Mouse (Mus musculus) CD4-positive, CD25-positive, alpha-beta regulatory T cell, adult 4 months (primary cell): ENCODE measurements around the gene Abhd2. TPM values are rescaled to one million over a fixed set of nuclear protein-coding genes. Genes with fewer than 3 reads are reported as not detected.
A peak's percentile ranks its signal among the peaks of the same experiment; 100 is the strongest.

Experiments
- ATAC-seq: one replicate; pipeline ENCODE4 v1.8.0; 2017
- polyA plus RNA-seq, 2 experiments: library from polyadenylated mRNA; unstranded; fragments of 100-300 nt; shearing (Covaris generic); gene quantifications; one replicate each; pipeline ENCODE4 v1.2.1; 2017

Abhd2 gene
- polyA plus RNA-seq, 2 experiments from 2014 or later, result 14.8 to 25.8 TPM

DNA sequence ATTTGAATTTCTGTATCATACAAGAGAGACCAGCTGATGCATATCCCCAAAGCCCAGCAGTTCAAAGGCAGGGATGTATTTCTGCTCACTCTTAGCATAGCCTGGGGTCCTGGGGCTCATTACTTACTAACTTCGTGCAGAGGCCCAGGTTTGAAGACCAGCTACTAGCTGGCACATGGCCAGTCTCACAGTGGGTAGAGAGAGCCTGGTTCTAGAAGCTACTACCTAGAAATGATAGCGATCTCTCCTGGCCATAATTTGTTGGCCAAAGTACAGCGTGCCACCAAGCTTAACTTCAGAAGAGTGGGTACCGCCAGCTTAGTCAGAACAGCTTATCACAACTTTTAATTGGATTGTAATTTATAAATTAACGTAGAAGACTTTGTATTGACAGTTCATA, 55.8 kb downstream of the Abhd2 start:
- no peak for ATAC-seq

DNA sequence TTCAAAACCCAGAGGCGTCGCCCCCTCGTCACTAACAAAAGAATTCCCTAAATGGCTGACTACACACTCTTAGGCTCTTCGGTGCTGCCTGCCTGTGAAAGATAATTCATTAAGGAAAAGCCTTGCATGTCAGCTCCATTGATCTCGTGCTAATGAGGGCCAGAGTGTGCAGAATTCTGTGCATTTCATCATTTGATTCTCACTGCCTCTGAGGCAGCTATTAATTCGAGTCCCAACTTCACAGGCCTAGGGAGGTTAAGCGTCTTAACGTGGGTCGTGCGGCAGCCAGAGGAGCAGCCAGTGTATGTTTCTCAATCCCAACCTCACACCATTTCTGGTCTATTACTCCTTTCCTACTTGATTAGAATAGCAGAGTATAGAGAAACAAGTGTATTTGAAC, 58.2 kb downstream of the Abhd2 start:
- ATAC-seq, result no peak

DNA sequence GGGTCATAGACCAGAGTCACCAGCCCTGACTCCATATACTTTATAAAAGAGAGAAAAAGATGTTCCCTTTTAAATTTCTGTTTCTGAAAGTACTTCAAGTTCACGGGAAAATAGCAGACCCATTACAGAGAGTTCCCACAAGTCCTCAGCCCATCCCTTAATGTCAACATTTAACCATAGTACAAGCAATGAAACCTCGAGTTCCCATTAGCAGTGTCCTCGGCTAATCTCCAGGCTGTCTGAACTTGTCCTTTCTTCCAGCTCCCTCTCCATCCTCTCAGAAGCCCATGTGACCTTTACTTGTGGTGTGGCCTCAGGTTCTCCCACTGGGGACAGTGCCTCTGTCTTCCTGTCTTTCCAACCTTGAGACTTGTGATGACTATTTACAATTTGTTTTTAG, 60.4 kb downstream of the Abhd2 start:
- no peak for ATAC-seq

DNA sequence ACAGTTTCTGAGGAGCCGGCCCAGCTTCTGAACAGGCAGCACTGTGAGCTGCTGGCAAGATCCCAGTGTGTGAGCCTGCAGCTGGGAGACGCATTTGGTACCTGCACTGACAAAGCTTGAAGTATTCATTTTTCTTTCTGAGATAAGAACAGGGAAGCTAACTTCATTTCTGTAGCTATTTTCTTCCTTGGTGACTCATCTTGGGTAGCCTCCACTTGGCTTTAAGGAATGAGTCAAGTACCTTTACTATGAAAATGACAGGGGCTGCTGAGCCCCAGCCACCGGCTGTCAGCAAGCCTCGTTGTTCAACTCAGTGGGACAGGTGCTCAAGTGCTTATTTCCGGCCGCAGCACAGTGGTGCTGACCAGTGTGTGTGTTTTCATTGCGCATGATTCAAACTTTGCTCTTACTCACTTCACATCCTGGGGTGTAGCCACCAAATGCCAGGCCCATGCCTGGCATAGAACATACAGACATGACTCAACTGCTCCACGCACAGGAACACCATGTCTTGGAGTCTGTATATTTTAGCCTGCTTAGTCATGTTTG, 63.4 kb downstream of the Abhd2 start:
- no peak for ATAC-seq

DNA sequence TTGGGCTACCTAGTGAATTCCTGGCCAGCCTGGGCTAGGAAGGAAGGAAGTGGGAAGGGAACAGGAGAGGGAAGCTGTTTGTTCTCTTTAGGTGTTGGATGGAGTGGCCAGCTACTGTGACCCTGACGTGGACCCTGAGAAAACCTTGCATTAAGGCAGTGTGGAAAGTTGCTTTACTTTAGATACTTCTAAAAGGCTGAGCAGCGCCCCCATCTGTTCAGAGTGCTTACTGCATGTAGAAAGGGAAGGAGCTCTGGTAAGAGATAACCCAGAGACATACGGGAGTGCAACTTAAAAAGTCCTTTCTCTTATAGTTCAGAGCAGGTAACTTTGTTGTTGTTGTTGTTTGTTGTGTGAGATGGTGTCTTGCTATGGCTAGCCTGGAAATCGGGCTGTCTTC, 72.9 kb downstream of the Abhd2 start:
- ATAC-seq, result peak; percentile 43

DNA sequence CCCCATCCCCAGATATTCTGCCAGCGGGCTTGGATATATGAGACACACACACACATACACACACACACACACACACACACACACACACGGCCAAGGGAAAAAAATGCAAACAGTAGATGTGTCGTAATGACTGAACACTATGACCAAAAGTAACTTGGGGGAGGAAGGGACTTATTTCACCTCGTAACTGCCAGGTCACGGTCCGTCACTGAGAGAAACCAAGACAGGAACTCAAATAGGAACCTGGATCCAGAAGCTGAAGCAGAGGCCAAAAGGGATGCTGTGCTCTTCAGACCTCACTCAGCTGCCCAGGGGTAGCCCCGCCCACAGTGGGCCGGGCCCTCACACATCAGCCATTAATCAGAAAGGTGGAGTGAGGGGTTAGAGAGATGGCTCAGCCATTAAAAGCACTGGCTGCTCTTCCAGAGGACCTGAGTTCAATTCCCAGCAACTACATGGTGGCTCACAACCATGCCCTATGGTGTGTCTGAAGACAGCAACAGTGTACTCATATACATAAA, 73.6 kb downstream of the Abhd2 start:
- no peak for ATAC-seq

DNA sequence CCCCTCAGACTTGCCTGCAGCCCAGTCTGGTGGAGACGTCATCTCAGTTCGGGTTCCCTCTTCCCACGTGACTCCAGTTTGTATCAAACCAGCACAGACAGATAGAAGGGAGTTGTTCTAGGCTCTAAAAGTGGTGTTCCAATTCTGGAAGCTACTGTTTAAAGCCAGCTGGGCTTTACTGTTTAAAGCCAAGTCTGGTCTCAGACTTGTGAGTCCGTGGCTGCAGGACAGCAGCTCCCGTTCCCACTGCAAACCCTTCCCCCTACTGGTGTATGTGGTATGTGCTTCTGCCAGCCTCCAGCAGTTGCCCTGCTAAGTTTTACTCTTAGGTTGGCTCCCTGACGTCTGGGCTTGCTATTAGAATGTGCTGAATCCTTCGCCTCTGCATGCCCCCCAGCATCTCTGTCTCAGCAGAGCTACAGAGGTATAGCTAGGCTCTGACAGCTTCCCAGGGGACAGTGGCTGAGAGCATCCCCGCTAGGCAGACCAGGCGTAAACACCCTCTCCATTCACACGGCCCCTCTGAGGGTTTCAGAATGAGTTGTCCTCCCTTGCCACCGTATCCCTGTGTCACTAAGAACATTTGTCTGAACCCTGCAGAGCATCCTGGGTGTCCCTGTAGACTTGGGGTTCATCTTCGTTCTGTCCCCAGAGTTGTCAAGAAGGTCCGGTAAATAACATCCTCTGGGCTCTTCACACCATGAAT, 74.3 kb downstream of the Abhd2 start:
- ATAC-seq, result no peak

DNA sequence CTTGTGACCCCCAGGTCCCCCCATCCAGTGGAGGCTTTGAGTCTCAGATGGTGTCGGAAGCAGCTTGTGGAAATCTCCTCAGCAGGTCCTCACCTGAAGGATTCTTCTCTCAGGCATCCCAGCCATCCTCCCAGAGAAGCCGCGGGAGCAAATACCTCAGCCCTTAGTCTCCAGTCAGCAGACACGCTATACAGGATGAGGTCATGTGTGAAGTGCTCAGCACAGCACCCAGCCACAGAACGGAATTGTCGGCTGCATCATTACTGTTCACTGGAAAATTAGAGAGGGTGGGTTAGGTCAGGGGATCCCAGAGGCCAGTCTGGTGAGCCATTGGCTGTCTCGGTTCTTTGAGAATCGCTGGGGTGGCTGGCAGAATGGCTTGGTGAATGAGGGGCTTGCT, 75.8 kb downstream of the Abhd2 start:
- ATAC-seq, result no peak

DNA sequence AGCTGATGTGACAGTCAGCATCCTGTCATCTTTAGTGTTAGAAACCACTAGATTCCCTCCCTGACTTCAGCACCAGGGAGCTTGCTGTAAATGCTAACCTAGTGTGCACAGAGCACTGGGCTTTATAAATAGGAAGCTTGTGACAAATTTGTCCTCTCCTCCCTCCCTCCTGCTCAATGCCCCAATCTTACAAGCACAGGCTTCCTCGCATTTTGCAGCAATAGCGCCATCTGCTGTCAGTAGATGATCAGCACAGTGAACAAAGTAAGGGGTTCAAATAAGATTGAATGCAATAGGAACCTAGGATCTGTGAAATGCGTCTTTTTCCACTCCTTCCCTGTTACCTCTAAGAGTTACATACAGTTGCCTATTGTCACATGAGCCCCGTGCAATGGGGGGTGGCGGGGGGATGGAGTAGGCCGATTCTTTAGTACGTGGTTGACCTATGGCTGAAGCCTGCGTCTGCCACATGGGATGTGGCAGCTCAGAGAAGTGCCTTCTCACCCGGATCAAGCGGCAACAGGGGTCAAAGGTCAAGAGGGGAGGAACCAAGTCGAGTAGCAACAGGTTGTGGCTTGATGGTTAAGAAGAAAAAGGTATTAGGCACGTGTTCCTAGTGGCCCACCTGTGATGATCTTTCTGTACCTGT, 76.9 kb downstream of the Abhd2 start:
- ATAC-seq, result peak; percentile 74

DNA sequence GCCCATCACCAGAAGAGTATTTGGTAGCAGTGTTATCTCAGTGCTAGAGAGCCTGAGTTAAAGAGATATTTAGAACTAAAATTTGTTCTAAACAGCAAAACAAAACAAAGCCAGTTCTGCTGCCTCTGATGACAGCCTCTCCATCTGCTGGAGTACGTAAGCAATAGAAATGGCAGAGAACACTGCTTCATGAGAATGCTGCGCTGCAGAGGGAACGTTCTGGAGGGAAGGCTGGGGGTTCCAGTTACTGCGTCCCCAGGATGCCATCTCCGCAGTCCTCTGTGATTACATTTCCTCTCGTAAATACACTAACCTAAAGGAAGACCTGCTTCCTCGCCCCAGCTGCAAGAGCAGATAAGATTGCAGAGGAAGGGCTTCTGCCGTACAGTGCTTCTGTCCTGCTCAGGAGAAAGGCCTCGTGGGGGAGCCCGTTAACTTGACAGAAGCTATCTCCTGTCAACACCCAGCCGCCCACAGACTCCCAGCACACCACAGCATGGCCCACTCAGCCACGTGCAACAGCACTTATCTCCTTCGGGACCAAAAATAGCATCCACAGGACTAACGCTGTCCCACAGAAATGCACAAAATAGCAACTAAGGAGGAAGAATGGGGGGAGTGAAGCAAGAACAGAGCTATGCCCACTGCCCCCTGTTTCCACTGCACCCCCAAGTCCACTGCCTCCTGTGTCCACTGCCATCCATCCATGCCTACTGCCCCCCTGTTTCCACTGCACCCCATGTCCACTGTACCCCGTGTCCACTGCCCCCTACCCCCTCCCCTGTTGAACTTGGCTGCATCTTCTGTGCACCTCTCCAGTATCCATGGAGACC, 85.6 kb downstream of the Abhd2 start:
- no peak for ATAC-seq

DNA sequence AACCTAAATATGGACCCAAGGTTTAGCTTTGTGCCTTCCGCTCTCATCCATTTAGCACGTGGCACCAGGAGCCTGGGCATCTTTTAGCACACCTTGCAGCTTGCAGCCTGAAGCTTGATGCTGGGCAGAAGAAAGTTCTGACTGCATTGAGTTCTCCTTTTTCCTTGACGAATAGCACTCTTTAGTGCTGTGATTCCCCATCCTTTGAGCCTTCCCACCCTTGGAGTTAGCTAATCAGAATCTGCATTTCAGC, 86.1 kb downstream of the Abhd2 start:
- no peak for ATAC-seq

DNA sequence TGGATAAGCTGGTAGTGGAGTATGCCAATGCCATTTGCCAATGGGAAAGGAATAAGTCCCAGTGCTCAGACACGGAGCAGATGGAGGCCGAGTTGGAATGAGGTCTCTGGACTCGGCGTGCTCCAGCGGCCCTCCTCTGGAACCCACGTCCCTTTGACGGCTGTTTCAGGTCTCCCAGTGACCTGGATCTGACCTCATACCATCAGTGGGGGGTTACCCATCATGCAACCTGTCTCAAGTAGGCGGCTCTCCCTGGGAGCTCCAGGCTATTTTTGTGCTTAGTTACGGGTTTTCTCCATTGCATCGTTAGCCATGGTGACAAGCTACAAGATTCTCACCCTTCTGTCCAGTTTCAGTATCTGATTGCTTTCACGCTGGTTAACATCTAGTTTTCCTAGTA, 87.1 kb downstream of the Abhd2 start:
- no peak for ATAC-seq

DNA sequence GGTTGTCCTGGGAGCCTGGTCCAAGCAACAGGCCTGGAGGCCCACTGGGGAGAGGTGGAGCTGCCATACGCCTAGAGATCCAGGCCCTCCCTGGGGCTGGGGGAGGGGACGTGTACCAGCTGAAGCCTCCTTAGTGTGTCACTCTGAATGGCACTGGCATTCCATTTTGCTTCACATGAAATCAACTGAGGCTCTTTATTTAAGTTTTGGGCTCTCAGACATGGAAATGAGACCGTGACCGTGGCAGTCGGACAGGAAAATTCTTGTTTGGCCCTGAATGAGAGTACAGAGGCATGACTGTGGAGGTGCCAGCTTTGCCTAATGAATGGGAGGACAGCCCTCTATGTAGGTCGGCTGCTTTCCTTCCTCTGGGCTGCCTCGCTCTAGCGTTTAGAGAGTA, 89.2 kb downstream of the Abhd2 start:
- ATAC-seq, result no peak

DNA sequence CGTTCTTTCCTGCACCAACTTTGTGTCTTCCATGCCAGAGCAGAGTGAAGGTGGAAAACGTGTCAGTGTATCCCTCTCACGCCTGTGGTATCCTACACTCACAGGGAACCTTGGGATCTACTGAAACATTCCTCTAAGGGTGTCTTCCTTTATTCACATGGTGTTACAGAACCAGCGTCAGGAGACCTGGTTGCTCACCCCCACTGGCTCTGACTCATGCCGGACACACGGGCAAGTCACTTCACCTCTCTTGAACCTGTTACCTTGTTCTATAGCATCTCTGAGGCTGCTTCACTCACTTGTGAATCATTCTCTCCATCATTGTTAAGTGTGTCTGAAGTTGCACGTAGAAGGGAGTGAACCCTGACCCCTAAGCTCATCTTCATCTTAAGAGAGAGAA, 89.8 kb downstream of the Abhd2 start:
- ATAC-seq, result peak; percentile 2

DNA sequence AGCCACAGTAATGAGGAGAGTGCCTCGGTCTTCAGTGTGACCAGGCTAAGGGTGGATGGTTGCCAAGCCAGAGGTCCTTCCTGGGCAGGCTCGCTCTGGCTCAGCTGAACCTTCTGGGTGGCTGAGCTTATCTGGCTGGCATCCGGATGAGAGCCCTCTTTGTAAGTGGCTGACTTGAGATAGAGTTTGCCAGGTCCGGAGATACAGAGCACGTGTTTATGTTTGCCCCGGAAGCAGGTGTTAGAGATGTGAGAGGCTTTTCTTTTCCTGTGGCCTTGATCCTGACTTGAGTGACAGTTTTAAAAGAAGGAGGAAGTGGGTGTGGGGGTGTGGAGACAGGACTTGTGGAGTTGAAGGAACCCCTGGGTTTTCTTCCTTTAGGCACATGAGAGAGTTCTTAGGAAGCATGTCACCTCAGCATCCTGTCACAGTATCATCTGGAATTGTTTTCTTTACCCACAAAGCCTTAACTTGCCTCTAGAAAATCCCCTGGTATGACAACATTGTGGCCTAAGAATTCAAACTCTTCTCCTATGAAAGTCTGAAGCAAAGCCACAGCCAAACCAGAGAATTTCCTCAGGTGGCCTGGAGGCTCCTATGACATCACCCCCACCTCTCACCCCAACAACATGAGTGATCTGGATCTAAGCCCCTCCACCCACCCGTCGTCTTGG, 90.5 kb downstream of the Abhd2 start:
- peak; percentile 88 for ATAC-seq

DNA sequence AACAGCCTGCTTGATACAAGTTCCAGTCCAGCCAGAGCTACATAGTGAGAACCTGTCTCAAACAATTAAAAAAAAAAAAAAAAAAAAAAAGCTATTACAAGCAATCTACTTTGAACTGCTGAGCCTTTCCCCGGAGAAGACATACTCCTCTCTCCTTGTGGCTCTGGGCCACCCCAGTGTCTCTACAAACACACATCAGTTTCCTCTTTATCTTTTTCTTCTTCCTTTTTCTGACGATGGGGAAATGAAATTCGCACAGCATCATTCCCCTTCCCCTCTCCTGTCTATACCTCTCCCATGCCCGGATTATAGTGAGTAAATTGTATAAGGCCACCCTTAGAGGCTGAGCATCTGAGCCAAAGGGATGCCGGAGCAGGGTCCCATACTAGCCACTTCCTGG, 95.7 kb downstream of the Abhd2 start:
- no peak for ATAC-seq

DNA sequence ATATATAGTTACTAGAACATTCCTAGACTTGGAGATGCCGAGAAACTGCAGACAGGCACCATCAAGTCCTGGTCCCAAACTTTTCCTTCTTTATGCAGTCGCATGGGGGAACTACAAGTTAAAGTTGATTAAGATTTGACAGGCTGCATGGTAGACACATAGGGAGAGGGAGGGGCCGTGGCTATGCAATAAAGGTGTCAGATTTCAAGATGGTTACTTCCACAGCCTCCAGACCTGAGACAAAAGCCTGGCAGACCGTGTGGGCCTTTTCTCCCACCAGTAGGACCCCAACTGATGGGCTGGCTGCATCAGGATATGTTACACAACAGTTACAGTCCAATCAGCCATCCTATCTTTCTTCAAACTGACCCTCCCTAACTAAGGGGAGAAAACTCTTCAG, 96.4 kb downstream of the Abhd2 start:
- ATAC-seq, result no peak

DNA sequence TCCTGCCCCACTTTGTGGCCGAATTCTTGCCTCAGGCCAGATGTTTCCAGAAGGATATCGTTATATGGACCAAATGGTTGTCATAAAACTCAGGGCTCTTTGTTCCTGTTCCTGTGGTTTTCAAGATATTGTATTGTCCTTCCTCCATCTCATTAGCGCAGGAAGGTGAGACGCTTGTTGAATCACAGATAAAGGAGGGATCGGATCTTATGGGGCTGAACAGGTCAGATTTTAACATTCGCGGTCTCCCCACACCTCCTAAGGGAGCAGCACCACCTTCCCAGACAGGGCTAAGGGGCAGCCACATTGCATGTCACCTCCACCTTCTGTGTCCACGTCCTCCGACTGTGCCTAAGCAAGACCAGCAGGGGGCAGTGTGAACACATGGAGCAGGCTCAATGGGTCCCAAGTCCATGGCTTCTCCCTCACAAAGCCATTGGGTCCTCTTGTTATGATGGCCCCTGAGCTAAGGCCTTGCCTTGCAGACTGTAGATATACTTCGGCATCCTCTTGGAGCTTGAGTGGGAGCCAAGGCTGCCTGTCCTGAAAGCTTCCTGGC, 98.4 kb downstream of the Abhd2 start:
- peak; percentile 85 for ATAC-seq

DNA sequence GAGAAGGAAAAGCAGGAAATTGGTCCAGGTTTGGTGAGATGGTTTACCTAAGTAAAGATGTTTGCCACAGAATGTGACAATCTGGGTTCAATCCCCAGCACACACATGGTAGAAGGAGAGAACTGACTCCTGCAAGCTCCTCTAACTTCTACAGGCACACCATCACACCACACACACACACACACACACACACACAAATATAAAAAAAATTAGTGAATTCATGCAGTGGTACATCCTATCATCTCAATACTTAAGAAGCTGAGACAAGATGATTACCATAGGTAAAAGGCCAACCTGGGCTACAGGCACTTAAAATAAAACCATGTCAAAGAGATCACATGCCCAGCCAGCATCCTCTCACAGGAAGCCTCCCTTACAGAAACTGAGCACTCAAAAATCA, 101.0 kb downstream of the Abhd2 start:
- ATAC-seq, result no peak

DNA sequence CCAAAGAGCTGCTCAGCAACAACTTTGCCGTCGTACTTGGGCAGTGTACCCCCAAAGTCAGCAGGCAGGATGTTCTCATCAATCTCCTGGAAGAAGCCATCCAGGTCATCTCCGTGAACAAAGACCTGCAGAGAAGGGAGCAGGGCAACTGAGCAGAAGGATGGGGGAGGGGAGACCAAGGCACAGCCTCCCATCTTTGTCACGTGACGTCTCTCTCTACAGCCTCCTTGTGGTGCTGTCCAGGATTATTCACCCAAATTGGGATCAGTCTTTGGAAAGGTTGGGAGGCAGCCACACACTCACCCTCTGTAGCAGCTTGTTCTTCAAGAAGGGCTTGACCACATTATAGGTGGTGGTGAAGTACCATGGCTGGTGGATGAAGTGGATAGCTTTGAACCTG, 102.6 kb downstream of the Abhd2 start:
- no peak for ATAC-seq

DNA sequence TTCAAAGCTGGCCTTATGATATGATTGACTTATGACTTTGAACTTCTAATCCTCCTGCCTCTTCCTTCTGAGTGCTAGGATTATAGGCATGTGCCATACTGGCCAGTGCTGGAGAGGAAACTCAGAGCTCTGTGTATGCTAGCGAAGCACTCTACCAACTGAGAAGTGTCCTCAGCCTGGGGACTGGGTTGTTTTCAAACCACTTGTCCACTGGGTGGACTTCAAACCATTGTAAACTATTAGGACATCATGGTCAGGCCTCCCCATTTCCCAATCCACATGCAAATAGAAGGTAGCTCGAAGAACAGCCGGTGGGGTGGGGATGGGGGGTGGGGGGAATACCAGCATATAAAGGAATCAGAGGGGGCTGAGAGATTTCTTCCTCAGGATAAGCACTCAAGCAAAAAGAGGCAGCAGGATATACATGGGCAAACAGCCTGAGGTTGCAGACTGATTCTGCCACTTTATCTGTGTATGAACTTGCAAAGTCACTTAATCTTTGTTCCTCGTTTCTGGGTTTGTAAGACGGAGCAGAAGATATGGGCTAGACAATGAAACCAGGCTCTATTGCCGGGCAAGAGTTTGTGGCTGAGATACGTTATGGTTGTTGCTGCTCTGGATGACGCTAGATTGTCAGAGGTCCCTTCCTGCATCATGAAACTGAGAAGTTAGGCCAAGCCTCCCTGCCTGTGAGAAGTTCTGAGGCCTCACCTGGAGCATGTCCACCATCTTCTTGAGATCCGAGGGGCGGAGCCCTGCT, 103.7 kb downstream of the Abhd2 start:
- no peak for ATAC-seq
